Mouse (Mus musculus) kidney, adult 2 months (tissue): Measurements from ENCODE around the gene Myh14. TPM values are rescaled to one million over a fixed set of nuclear protein-coding genes. Genes with fewer than 3 reads are reported as not detected.

Source experiments
- DNase-seq: peaks from one replicate; pipeline ENCODE4 v3.0.0; 2021
- H3K27ac ChIP-seq: fragments of 200-500 bp; 2 replicates; pipeline ENCODE4 v1.5.1; 2012; ENCODE audit warnings: low read depth, low read length, control low read depth, inconsistent platforms; ENCODE audit not compliant: insufficient read depth
- H3K27me3 ChIP-seq: fragments of 200-500 bp; replicated peaks from 2 replicates; pipeline ENCODE4 v1.6.1; 2012; ENCODE audit warnings: mild to moderate bottlenecking, moderate library complexity, low read length, inconsistent platforms; ENCODE audit not compliant: control insufficient read depth, insufficient read depth
- H3K36me3 ChIP-seq: fragments of 200-500 bp; 2 replicates; pipeline ENCODE4 v1.6.1; 2012; ENCODE audit warnings: mild to moderate bottlenecking, moderate library complexity, low read length, inconsistent platforms; ENCODE audit not compliant: control insufficient read depth, insufficient read depth
- H3K4me1 ChIP-seq: fragments of 200-500 bp; 2 replicates; pipeline ENCODE4 v1.6.1; 2011; ENCODE audit warnings: low read length; ENCODE audit not compliant: control insufficient read depth, insufficient read depth
- H3K4me3 ChIP-seq: fragments of 200-500 bp; 2 replicates; pipeline ENCODE4 v1.5.1; 2011; ENCODE audit warnings: mild to moderate bottlenecking, low read depth, low read length, control low read depth; ENCODE audit not compliant: insufficient read depth
- CTCF ChIP-seq: fragments of 200-500 bp; conservative IDR thresholded peaks from 2 replicates; pipeline ENCODE4 v1.5.1; 2011; ENCODE audit warnings: low read depth, mild to moderate bottlenecking, control low read depth, low read length, moderate library complexity, mixed read lengths; ENCODE audit not compliant: insufficient read depth, insufficient read length
- POLR2A ChIP-seq: fragments of 200-500 bp; IDR thresholded peaks from one replicate; pipeline ENCODE4 v1.6.1; 2011; ENCODE audit warnings: low read depth, low read length, control low read depth
- WGBS: fragments of 180-500 bp; shearing (Covaris S2); methylation state at CpG from one replicate; pipeline ENCODE4 v1.1.7; 2018; 5-methylcytosine and 5-hydroxymethylcytosine counted together
- polyA plus RNA-seq: library from polyadenylated mRNA; depleted of rRNA; stranded (reverse); fragments of >200 nt; gene quantifications from 2 replicates; pipeline ENCODE4 v1.2.3, GENCODE M21; 2012

The Myh14 gene
- polyA plus RNA-seq, 1 experiment, result 12.4 TPM

GRCm38 (mm10) chr7:44606171-44606901 lies 64.3 kb downstream of the Myh14 start:
- WGBS, result 7% methylated on average over 29 of the region's 29 CpGs
- Histone ChIP-seq H3K27ac (no peak overlapping the region), H3K4me3 (no peak overlapping the region), H3K27me3 (no peaks in the 10 kb centered on the region), H3K4me1 (no peaks in the 10 kb centered on the region), H3K36me3 (no peaks in the 10 kb centered on the region)
- peak; percentile 58 for DNase-seq
- TF ChIP-seq CTCF (no peak), POLR2A (no peak)

GRCm38 (mm10) chr7:44605436-44605835 lies 65.2 kb downstream of the Myh14 start:
- Histone ChIP-seq H3K27ac (no peak overlapping the region), H3K27me3 (no peaks in the 10 kb centered on the region), H3K36me3 (no peaks in the 10 kb centered on the region), H3K4me3 (no peak overlapping the region), H3K4me1 (no peaks in the 10 kb centered on the region)
- no peak for DNase-seq
- no peak for TF ChIP-seq CTCF
- TF ChIP-seq POLR2A, result no peak
- WGBS, result 39% methylated on average over 7 of the region's 7 CpGs

- Histone ChIP-seq H3K36me3 (no peaks in the 10 kb centered on the region), H3K27ac (no peak overlapping the region), H3K27me3 (no peaks in the 10 kb centered on the region), H3K4me3 (no peak overlapping the region), H3K4me1 (no peaks in the 10 kb centered on the region)
- no peak for DNase-seq
- WGBS, result 7% methylated on average over 8 of the region's 8 CpGs
- TF ChIP-seq POLR2A (no peak), CTCF (no peak)
These were observed 66.0 kb downstream of the Myh14 start for GRCm38 (mm10) chr7:44604619-44605018.

- WGBS, result 2% methylated on average over 25 of the region's 25 CpGs
- Histone ChIP-seq H3K27me3 (no peaks in the 10 kb centered on the region), H3K27ac (no peak overlapping the region), H3K4me1 (no peaks in the 10 kb centered on the region), H3K4me3 (no peak overlapping the region), H3K36me3 (no peaks in the 10 kb centered on the region)
- no peak for TF ChIP-seq POLR2A
- 0 out of 2 replicates have a peak, but pooled peaks have one; percentile 13 for TF ChIP-seq CTCF
- DNase-seq, result peak; percentile 30
These were observed 66.5 kb downstream of the Myh14 start for GRCm38 (mm10) chr7:44604139-44604606.

- Histone ChIP-seq H3K27me3 (no peaks in the 10 kb centered on the region), H3K36me3 (no peaks in the 10 kb centered on the region), H3K27ac (no peak overlapping the region), H3K4me3 (no peak overlapping the region), H3K4me1 (no peaks in the 10 kb centered on the region)
- 5% methylated on average over 20 of the region's 20 CpGs for WGBS
- no peak for DNase-seq
- TF ChIP-seq POLR2A, result no peak
- TF ChIP-seq CTCF, result no peak
These were observed 67.3 kb downstream of the Myh14 start for GRCm38 (mm10) chr7:44603186-44603855.

- Histone ChIP-seq H3K27ac (no peak overlapping the region), H3K4me3 (no peak overlapping the region), H3K27me3 (no peaks in the 10 kb centered on the region), H3K36me3 (no peaks in the 10 kb centered on the region), H3K4me1 (no peaks in the 10 kb centered on the region)
- 23% methylated on average over 11 of the region's 11 CpGs for WGBS
- no peak for DNase-seq
- no peak for TF ChIP-seq CTCF
- TF ChIP-seq POLR2A, result no peak
These were observed 68.2 kb downstream of the Myh14 start for GRCm38 (mm10) chr7:44602443-44602842.

GRCm38 (mm10) chr7:44601646-44602045 lies 69.0 kb downstream of the Myh14 start:
- WGBS, result 27% methylated on average over 19 of the region's 19 CpGs
- H3K4me3 ChIP-seq, result no peak overlapping the region
- DNase-seq, result no peak
- H3K27me3 ChIP-seq, result no peaks in the 10 kb centered on the region
- no peaks in the 10 kb centered on the region for H3K4me1 ChIP-seq
- no peaks in the 10 kb centered on the region for H3K36me3 ChIP-seq
- no peak for TF ChIP-seq POLR2A
- TF ChIP-seq CTCF, result no peak
- no peak overlapping the region for H3K27ac ChIP-seq
